Mouse (Mus musculus) left cerebral cortex, postnatal 25 days (tissue): ENCODE results near the gene Cd79b. TPM values are rescaled to one million over a fixed set of nuclear protein-coding genes. Genes with fewer than 3 reads are reported as not detected.

Experiments used
- DNase-seq, 2 experiments: peaks; one replicate each; pipeline ENCODE4 v3.0.0; 2022; ENCODE audit warnings: low spot score in 2 of 2, mixed read lengths in 1 of 2
- intact Hi-C: fragments of 180-260 bp; cut with DNase I; formaldehyde crosslinking; loops from one replicate; pipeline ENCODE4 v1.15.1; 2025
- total RNA-seq, 2 experiments: library from RNA; stranded (reverse); gene quantifications; 2 replicates each; pipeline ENCODE4 v1.2.3; 2021

The Cd79b gene
- total RNA-seq, 2 experiments from 2014 or later, result 0.32 TPM; not detected in 1

DNA sequence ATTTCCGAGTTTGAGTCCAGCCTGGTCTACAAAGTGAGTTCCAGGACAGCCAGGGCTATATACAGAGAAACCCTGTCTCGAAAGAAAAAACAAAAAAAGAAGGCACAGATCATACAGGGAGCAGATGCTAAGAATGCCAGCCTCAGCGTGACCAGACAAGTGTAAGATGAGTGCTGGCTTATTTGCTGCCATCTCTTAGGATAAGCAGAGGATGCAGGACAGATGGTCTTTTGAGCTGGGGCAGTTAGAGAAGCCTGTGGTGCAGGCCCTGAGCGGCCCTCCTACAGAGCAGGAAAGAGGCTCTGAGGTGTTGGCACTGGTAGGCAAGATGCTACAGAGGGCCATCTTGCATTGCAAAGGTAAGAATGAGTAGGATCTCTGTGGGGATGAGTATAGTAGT lies 31.2 kb downstream of the Cd79b start:
- intact Hi-C loops, result no loop called here
- no peak for DNase-seq

DNA sequence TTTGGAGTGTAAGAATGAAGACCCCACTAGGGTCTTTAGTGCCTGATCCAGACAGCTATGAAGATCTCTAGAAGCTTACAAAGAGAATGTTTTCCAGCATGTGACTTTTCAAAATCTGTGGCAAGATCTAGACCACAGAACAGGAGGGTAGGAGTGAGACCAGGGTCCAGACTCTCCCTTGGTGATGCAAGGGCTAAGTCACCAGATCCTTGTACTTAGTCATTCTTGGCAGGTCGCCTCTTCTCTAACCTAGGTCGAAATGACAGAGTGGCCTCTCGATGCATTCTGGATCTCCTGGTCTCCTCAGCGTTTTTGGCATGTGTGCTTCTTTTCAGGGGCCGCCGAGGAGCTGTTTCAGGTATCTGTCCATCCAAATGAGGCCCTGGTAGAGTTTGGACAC lies 32.1 kb downstream of the Cd79b start:
- no peak for DNase-seq
- intact Hi-C loops, result no loop called here

DNA sequence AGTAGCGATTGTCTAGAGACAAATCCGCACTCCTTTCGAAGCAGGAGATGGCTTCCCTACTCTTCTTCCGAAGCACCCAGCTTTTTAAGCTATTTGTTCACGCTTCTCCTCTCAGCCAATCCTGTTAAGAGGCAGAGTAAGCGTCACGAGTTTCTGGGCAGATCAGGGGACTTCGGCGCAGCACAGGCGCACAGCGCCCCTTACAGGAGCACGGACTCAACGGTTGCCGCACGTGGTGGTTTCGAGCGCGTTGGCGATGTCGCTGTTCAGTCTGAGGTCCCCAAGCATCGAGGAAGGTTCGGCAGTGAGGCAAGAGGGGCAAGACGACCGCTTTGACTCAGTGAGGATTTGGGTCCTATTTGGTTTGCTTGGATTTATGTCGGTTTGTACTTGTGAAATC lies 38.1 kb downstream of the Cd79b start, which contains the start of gene Tcam1:
Gene Tcam1 (plus strand): TSS at position 219 of the 400 bp plus-strand sequence.
- intact Hi-C loops, result no loop called here
- peak; percentile 93 to 96 for DNase-seq

DNA sequence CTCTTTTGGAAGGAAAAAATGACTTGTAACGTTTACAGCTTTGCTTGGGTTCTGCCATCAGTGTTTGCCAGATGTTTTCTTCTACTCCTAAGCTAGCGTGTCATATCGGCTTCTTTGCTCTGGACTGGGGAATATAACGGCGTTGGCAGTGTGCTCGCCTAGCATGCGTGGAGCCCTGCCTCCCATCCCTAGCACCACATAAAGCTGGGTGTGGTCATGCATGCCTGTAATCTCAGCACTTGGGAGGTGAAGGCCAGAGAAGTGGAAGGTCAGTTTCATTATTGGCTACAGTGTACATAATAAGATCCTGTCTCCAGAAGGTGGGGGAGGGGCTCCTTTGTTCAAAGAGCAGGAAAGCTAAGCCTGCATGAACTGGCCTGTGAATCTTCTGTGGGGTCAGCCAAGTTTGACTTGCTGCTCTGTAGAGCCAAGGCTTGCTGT lies 39.6 kb downstream of the Cd79b start:
- DNase-seq, result no peak
- intact Hi-C loops, result no loop called here

DNA sequence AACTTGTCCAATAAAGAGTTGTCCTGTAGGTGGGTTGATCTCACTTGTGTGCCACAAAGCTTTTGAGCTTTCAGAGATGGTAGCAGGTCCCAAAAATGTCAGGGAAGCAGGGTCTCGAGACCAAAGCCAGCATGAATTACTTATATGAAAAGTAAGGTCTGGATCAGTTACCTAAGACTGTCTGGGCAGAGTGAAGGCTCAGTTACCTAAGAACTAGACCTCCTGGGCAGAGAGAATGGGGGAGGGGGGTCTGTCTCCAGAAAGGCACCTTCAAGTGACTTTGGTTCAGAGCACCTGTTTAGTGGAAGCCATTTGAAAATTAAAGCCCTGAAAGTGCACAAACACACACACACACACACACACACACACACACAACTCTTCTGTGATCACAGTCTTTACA lies 40.2 kb downstream of the Cd79b start:
- intact Hi-C loops, result no loop called here
- no peak for DNase-seq

DNA sequence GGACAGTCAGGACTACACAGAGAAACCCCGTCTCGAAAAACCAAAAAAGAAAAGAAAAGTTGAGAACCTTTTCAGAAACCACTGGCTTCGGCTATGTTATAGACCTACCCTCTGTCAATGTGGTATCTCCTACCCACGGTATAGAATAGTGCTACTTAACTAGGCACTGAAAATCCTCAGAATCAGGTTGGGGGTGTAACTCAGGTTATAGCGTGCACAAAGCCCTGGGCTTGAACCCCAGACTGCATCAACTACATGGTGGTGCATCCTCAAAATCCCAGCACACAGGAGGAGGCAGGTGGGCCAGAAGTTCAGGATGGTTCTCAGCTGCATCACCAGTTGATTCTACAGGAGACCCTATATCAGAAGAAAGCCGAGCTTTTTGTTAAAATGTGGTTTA lies 40.8 kb downstream of the Cd79b start:
- intact Hi-C loops, result loop anchor here (2.0 kb wide), 1 partner anchor 17 kb away; the partner anchor contains the start of genes Ftsj3 and Psmc5
- no peak for DNase-seq

DNA sequence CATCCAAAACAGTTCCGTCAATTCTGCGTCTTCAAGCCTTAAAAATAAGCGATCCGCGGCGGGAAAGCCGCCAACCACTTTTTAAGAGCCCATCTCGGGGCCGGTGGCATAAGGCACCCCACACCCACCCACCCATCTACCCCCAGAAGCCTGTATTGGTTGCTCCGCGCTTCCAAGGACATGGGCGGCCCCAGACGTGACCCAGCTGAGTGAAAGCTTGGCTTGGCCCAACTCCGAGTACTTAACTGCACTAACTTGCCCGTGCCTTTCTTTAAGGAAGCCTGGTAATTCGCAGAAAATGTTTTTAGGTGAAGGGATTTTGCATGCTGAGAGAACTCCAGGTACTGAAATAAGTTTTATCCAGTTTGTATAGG lies 41.3 kb downstream of the Cd79b start:
- no peak for DNase-seq
- intact Hi-C loops, result loop anchor here (2.0 kb wide), 1 partner anchor 16 kb away; the partner anchor contains the start of genes Ftsj3 and Psmc5

DNA sequence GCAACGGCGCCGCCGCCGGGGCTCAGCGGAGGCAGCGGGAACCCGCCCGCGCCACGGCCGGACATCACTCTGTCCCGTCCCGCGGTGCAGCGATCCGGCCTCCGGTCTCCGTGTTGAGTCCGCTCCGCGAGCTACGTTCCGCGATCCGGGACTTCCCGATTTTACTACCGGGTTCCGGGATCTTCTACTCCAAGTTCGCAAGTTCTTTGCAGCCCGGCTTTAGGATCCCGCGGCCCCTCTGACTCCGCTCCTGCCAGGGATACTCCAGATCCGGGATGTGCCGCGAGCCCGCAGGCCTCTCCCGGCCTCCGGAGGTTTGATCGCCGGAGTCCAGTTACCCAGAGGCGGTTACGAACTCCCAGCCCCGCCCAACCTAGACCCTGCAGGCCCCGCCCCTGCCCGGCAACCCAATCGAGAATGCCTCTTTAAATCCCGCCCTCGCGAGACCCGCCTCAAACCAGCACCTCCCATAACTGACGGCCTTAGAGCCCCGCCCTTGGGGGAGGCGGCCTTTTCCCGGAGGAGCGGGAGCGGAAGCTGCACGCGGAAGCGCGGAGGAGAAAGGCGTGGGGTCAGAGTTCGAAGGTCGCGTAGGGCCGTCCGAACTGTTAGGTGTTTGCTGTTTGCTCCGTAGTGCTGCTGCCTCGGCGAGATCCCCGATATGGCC lies 41.8 kb downstream of the Cd79b start, which contains the start of gene Smarcd2:
Gene Smarcd2 (minus strand): TSS at position 329 of the 667 bp plus-strand sequence.
- intact Hi-C loops, result loop anchor here (2.0 kb wide), 1 partner anchor 16 kb away; the partner anchor contains the start of genes Ftsj3 and Psmc5

DNA sequence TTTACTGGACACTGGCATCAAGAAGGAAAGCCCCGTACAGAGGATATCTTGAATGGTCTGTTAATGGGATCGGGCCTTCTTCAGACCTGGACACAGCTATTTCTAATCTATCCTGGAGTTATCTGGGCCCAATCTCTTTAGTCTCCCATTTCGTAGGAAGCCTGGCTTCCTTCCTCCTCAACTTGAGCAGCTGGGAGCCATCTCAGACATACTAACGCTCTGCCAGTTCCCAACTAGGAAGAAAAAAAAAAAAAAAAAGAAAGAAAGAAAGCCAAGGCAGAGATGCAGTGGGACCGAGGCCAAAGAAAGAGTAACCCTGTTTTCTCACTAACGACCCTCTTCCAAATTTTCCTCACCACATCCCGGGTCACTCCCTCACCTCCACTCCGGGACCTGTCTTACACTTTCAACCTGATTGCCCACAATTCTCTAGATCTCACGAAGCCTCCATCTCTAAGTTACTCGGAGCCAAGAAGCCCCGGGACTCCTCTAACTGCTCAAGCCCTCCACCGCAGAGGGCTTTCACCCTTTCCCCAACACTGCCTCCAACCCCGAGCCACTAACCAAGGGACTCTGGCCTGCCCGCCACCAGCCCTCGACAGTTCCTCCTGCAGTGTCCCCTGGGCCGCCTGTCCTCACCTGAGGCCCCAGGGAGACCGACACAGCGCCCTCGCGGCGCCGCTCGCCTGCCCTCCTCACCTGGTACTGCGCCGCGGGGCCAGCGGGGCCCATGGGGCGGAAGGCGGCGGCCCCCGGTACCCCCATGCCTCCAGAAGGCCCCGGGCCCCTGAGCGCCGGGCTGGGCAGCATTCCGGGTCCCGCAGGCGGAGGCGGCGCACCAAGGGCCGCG lies 42.5 kb downstream of the Cd79b start:
- intact Hi-C loops, result loop anchor here (2.0 kb wide), 1 partner anchor 15 kb away; the partner anchor contains the start of genes Ftsj3 and Psmc5
- peak in 1 of 2 experiments; percentile 42 for DNase-seq

More for the DNA sequence above, 41.8 kb downstream of the Cd79b start, which contains the start of gene Smarcd2:
- peak; percentile 98 to 100 for DNase-seq

DNA sequence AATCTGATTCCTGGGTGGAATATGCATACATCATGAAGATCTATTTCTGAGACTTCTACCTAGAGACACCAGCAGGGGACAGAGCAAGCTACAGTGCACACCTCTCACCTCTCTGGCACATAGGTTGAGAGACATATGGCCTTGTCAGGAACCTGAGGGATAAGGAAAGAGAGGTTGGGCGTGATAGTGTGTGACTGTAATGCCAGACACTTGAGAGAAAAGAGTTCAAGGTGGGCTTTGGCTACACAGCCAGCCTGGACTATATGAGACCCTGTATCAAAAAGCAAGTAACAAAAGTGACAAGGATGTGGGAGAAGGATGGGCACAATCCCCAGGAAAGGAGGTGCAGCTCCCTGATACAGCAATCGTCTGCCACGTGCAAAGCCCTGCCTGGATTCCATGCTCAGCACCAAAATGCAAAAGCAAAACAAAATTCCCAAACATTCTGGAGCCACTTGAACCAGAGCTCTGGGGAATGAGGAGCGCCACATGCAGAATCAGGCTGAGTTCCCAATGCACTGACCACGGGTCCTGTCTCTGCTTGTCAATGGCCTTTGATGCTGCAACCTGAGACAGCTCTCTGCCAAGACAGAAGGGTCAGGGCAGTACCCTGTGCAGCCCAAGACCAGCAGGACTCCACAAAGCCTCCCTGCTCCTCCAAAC lies 43.3 kb downstream of the Cd79b start:
- intact Hi-C loops, result no loop called here
- no peak for DNase-seq

DNA sequence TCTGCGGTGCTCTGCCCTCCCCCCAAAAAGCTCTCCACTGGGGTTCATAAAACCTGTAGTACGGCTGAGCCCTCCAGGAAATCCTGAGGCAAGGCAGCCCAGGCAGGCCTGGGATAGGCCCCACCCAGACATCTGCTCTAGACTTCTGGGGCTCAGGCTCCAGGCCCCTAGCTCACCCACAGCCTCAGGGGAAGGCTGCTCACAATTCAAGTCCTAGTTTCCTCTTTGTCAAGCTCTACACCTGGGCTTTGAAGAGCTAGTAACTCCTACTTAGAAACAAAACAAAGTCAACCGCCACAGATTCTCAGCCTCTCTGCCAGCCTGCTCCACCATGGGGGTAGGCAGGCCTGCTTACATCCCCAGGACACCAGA lies 45.5 kb downstream of the Cd79b start:
- intact Hi-C loops, result no loop called here
- DNase-seq, result no peak

DNA sequence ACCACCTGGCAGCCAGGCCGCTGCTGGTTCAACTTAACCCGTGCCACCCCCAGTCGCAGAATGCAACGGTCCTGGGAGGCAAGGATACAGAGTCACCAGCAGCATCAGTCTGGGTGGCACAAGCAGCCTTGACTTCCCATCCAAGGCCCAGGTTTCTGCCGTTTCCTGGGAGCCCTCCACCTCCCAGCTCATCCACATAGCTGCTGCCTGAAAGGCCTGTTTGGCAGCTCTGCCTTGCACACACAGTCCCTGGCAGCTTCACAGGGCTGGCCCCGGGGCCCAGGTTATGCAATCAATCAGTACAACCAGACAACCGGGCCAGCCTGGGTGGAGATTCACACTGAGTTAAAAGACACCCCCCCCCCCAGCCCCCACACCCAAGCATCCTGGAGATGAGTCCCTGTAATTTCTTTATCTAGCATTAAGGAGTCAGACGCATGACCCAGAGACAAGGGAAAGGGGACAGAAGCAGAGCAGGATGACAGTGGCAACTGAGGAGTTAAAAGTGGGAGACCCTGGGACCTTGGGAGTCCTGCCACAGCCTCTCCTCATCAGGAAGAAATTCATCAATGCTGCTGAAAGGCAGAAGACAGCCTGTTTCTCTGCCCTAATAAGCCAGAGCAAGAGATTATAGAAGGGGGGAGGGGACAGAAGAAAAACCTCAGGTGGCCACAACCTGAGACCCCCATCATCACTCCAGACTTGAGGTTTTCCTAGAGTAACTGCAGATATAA lies 46.1 kb downstream of the Cd79b start:
- intact Hi-C loops, result no loop called here
- DNase-seq, result peak; percentile 52 to 54

DNA sequence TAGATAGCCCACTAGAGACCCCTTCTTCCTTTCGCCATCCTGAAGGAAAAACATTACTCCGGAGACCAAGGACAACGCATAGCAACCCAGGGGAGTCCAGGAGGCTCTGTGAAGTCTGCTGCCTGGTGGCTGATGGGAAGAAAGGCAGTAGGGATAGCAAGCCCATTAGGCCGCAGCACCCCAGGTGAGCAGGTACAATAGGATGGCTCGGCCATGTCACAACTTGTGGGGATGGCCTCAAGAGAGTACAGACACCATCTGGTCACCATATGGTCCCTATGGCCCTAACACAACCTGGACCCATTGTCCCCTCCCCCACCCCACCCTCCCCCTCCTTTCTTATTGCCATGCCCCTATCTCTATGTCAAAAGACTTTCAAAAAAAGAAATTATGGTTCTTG lies 46.7 kb downstream of the Cd79b start:
- intact Hi-C loops, result no loop called here
- no peak for DNase-seq

DNA sequence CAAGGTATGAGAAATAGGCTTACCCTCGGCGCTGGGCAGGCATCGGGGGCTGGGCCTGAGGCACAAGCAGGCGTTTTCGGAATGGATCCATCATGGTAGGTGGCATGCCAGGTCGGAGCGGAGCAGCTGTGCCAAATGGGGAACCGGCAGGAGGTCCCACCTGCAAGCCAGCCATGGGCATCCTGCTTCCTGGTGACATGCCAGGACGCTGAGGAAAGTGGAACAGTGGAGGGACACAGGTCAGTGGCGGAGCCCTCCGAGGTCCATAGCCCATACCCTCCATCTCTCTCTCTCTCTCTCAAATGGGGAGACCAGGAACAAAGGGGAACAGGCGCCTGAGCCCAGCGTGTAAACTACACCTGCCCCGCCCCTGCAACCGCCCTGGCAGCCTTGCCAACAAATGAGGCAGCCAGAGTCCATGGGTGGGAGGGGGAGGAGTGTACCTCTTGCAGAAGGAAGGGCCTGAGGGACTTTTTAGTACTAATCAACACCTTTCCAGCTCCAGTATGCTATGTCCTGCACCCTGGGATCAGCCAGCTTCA lies 47.2 kb downstream of the Cd79b start:
- no peak for DNase-seq
- intact Hi-C loops, result no loop called here

DNA sequence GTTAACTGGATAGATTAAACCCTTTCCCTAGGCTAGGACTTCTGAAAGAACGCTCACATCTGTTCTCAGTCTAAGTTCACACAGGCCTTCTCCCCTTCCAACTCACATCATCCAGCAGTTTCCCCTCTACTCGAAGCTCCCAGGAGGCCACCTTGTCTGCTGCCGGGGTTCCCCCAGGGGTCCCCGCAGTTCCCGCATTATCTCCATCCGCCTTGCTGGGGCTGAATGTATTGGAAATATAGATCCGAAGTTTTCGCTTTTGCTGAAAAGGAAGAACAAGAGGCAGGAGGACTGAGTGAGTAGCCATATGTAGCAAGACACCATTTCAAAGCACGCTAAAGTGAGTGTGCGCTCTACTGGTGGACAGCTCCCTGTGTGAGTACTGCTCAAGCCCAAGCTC lies 48.1 kb downstream of the Cd79b start:
- intact Hi-C loops, result no loop called here
- DNase-seq, result no peak

DNA sequence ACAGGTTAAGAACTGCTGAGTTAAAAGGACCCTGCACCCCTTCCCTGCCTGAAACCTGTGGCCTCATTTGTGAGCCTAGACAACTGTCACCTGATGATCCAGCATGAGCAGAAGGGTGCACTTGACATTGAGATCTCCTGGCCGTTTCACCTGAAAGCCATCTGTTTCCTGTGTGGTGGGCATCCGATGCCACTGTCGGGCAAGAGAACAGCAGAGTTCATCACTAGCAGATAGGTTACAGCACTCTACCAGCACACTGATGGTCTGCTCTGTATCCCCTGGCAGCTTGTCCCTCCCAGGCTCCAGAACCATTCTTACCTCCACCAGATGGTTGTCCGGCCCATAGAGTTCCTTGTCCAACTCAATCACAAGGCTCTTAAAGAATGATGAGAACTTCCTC lies 49.0 kb downstream of the Cd79b start:
- intact Hi-C loops, result no loop called here
- no peak for DNase-seq

DNA sequence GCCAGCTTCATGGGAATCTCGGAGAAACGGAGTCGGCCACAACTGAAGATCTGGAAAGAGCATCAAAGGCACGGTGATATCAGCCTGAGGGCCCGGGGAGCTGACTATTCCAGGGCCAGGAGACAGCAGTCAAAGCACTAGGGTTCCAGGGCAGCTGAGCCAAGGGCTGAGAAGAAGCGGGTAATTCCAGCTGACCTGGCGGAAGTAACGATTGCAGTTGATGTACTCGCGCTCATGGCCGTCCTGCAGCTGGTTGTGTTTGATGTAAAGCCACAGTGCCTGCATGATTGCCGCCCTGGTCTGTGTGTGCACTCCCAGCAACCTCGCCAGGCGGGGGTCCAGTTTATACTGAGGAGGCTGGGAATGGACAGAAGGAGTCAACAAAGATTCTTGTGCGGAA lies 49.6 kb downstream of the Cd79b start:
- intact Hi-C loops, result no loop called here

DNA sequence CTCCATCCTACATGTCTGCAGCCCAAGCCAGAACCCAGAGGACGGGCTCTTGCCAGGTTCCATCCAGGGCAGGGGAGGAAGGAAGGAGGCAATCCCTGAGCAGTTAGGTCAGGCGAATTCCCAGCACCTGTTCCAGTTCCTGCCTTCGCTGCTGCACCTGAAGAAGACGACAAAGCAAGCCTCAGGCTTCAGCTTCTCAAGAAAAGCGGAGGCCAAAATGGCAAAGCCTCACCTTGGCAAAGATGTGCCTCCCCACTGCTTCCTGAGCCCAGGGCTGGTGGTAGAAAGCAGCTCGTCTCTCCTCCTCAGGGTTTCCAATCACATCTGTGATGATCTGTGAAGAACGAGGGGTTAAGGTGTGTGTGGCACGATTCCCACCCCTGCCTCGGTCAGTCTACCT lies 50.6 kb downstream of the Cd79b start:
- intact Hi-C loops, result no loop called here
- DNase-seq, result no peak

More for the DNA sequence above, 49.6 kb downstream of the Cd79b start:
- no peak for DNase-seq
